Mouse (Mus musculus) stomach, embryonic 15.5 days (tissue): ENCODE data around the gene Lim2. TPM values are rescaled to one million over a fixed set of nuclear protein-coding genes. Genes with fewer than 3 reads are reported as not detected.

Experiments used
- ATAC-seq: fragments of 200-750 bp; cut with Nextera tagmentation; 2 replicates; pipeline ENCODE4 v1.8.0; 2017; ENCODE audit warnings: low read depth, moderate number of reproducible peaks, moderate TSS enrichment; ENCODE audit not compliant: insufficient read depth, low FRiP score
- H3K27ac ChIP-seq: fragments of 300-500 bp; sonication (generic); 2 replicates; pipeline ENCODE4 v1.5.1; 2015; ENCODE audit warnings: mild to moderate bottlenecking, inconsistent platforms
- H3K27me3 ChIP-seq: fragments of 300-500 bp; sonication (generic); replicated peaks from 2 replicates; pipeline ENCODE4 v1.6.1; 2015; ENCODE audit warnings: inconsistent platforms
- H3K36me3 ChIP-seq: fragments of 300-500 bp; sonication (generic); 2 replicates; pipeline ENCODE4 v1.6.1; 2015; ENCODE audit warnings: inconsistent platforms
- H3K4me1 ChIP-seq: fragments of 300-500 bp; sonication (generic); 2 replicates; pipeline ENCODE4 v1.6.1; 2015; ENCODE audit warnings: inconsistent platforms
- H3K4me2 ChIP-seq: fragments of 300-500 bp; sonication (generic); 2 replicates; pipeline ENCODE4 v1.6.1; 2015; ENCODE audit warnings: mild to moderate bottlenecking, inconsistent platforms
- H3K4me3 ChIP-seq: fragments of 300-500 bp; sonication (generic); replicated peaks from 2 replicates; pipeline ENCODE4 v1.5.1; 2015; ENCODE audit warnings: inconsistent platforms
- H3K9ac ChIP-seq: fragments of 300-500 bp; sonication (generic); 2 replicates; pipeline ENCODE4 v1.6.1; 2015; ENCODE audit warnings: inconsistent platforms
- H3K9me3 ChIP-seq: fragments of 300-500 bp; sonication (generic); 2 replicates; pipeline ENCODE4 v1.6.1; 2016; ENCODE audit warnings: inconsistent platforms
- WGBS: fragments of 180-500 bp; shearing (Covaris S2); methylation state at CpG from one replicate; pipeline ENCODE4 v1.1.7; 2015; 5-methylcytosine and 5-hydroxymethylcytosine counted together
- microRNA-seq: library from miRNA; unstranded; fragments of <30 nt; microRNA quantifications from one replicate; pipeline ENCODE4, GENCODE M21; 2016
- polyA plus RNA-seq: library from polyadenylated mRNA; unstranded; fragments of >200 nt; fragmentation: Nextera tagmentation; extraction: Ambion mirVana; gene quantifications from 2 replicates; pipeline ENCODE4 v1.2.1, GENCODE M21; 2015

Lim2 gene
- polyA plus RNA-seq, 1 experiment from 2014 or later = 0.15 TPM

DNA sequence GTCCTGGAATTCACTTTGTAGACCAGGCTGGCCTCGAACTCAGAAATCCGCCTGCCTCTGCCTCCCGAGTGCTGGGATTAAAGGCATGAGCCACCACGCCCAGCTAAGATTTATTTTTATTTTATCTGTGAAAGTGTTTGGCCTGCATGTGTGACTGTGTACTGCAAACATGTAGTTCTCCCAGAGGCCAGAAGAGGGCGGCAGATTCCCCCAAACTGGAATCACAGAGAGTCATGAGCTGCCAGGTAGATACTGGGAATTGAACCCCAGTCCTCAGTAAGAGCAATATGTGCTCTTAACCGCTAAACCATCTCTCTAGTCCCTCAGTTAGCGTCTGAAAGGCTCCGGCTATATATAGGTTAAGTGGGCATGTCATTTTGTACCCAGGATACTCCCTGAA is 42.9 kb downstream of the Lim2 start:
- Histone ChIP-seq H3K9me3 (no peaks in the 10 kb centered on the region), H3K9ac (no peak overlapping the region), H3K4me3 (no peak overlapping the region), H3K36me3 (no peaks in the 10 kb centered on the region), H3K27ac (no peak overlapping the region), H3K4me2 (no peak overlapping the region), H3K4me1 (0 out of 2 replicates have a peak, but pooled peaks cover 7% of the 10 kb centered on the region), H3K27me3 (peaks cover 4% of the 10 kb centered on the region; the same call in 1 of the 2 replicates)
- WGBS = 44% methylated on average over 8 of the region's 8 CpGs
- ATAC-seq = no peak

GRCm38 (mm10) chr7:43475706-43476105 is 48.2 kb downstream of the Lim2 start:
- no peak overlapping the region for H3K27ac ChIP-seq
- peaks cover 34% of the 10 kb centered on the region for H3K27me3 ChIP-seq
- no peak overlapping the region for H3K9ac ChIP-seq
- no peak overlapping the region for H3K4me3 ChIP-seq
- no peak overlapping the region for H3K4me2 ChIP-seq
- H3K9me3 ChIP-seq = no peaks in the 10 kb centered on the region
- no peak for ATAC-seq
- H3K4me1 ChIP-seq = no peaks in the 10 kb centered on the region
- WGBS = 16% methylated on average over 23 of the region's 23 CpGs
- H3K36me3 ChIP-seq = no peaks in the 10 kb centered on the region

DNA sequence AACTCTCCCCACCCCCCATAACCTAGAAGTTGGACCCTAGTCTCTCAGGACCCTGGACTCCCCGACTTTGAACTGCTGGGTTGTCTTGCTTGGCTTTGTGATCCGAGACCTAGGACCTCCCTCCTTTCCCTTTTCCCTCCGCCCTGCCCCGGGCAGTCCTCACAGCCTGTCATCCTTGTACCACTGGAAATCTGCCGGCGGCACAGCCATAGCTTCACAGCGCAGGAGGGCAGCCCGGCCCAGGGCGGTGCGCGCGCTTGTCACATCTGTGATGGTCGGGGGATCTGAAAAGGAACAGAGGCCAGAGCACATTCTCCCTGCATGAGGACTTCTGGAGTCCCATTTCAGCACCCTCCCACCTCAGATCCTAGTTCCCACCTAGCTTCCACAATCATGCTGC is 48.9 kb downstream of the Lim2 start:
- Histone ChIP-seq H3K9ac (no peak overlapping the region), H3K4me3 (no peak overlapping the region), H3K9me3 (no peaks in the 10 kb centered on the region), H3K36me3 (no peaks in the 10 kb centered on the region), H3K4me1 (no peaks in the 10 kb centered on the region), H3K27ac (no peak overlapping the region), H3K27me3 (peaks cover 34% of the 10 kb centered on the region), H3K4me2 (no peak overlapping the region)
- ATAC-seq = no peak
- 10% methylated on average over 13 of the region's 13 CpGs for WGBS

- WGBS = 60% methylated on average over 3 of the region's 3 CpGs
- ATAC-seq = no peak
- Histone ChIP-seq H3K36me3 (no peaks in the 10 kb centered on the region), H3K9ac (no peak overlapping the region), H3K4me3 (no peak overlapping the region), H3K4me2 (no peak overlapping the region), H3K27ac (no peak overlapping the region), H3K27me3 (peaks cover 21% of the 10 kb centered on the region), H3K9me3 (no peaks in the 10 kb centered on the region), H3K4me1 (0 out of 2 replicates have a peak, but pooled peaks cover 4% of the 10 kb centered on the region)
Measured at GRCm38 (mm10) chr7:43481191-43481590, 53.7 kb downstream of the Lim2 start.

- no peak; the same call in 1 of the 2 replicates for ATAC-seq
- no peak overlapping the region for H3K4me2 ChIP-seq
- no peak overlapping the region for H3K9ac ChIP-seq
- H3K36me3 ChIP-seq = no peaks in the 10 kb centered on the region
- 0 out of 2 replicates have a peak, but pooled peaks cover 4% of the 10 kb centered on the region for H3K4me1 ChIP-seq
- no peaks in the 10 kb centered on the region for H3K9me3 ChIP-seq
- 58% methylated on average over 8 of the region's 8 CpGs for WGBS
- no peak overlapping the region for H3K27ac ChIP-seq
- peaks cover 12% of the 10 kb centered on the region for H3K27me3 ChIP-seq
- H3K4me3 ChIP-seq = no peak overlapping the region
Measured at GRCm38 (mm10) chr7:43482090-43482716, 54.7 kb downstream of the Lim2 start.

DNA sequence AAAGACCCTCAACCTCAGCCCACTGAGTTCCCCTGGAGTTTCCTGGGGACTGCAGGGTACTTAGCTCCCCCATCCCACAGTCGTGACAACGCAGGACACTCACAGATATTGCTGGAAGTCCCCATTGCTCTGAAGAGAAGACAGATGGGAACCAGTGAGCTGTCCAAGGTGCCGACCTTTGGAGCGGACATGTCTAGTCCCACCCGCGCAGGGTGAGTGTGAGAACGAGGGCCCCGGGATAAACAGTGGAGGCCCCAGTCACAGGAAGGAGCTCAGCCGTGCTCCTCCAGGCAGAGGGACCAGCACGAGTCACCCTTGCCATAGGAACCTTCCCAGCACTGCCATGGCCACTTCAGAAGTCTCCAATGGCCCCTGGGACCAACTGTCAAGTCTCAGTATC is 55.8 kb downstream of the Lim2 start:
- H3K27me3 ChIP-seq = peaks cover 1% of the 10 kb centered on the region; the same call in 1 of the 2 replicates
- no peak overlapping the region for H3K27ac ChIP-seq
- H3K9me3 ChIP-seq = no peaks in the 10 kb centered on the region
- H3K9ac ChIP-seq = no peak overlapping the region
- no peak for ATAC-seq
- WGBS = 6% methylated on average over 10 of the region's 10 CpGs
- 0 out of 2 replicates have a peak, but pooled peaks cover 4% of the 10 kb centered on the region for H3K4me1 ChIP-seq
- H3K36me3 ChIP-seq = no peaks in the 10 kb centered on the region
- H3K4me2 ChIP-seq = no peak overlapping the region
- no peak overlapping the region for H3K4me3 ChIP-seq

Small RNAs within 50 kb of the gene (microRNA-seq; reads per million reads assigned to microRNA genes)
- 0.77 reads per million for gene Mir7051

Other genes starting within 250 kb of the Lim2 start
- gene Zfp715, start 114.4 kb upstream of the Lim2 start, polyA plus RNA-seq = 10.4 and 10.7 TPM in 2 replicates
- 0.37 and 0.45 TPM in 2 replicates for gene Siglecf, start 76.3 kb upstream of the Lim2 start, polyA plus RNA-seq
- gene Siglecg, start 19.5 kb upstream of the Lim2 start, polyA plus RNA-seq = 0.28 and 0.30 TPM in 2 replicates
- gene Nkg7, start 9.4 kb downstream of the Lim2 start, polyA plus RNA-seq = 3.7 and 4.4 TPM in 2 replicates
- gene Cldnd2, start 13.1 kb downstream of the Lim2 start, polyA plus RNA-seq = 0.21 TPM in 1 of 2 replicates, not detected in the other
- gene Etfb, start 16.4 kb downstream of the Lim2 start, polyA plus RNA-seq = 353 and 355 TPM in 2 replicates
- 0.96 and 1.1 TPM in 2 replicates for gene Gm45233, start 16.5 kb downstream of the Lim2 start, polyA plus RNA-seq
- 6.0 and 7.7 TPM in 2 replicates for gene Vsig10l, start 35.5 kb downstream of the Lim2 start, polyA plus RNA-seq
- 0.49 and 0.55 TPM in 2 replicates for gene Iglon5, start 62.4 kb downstream of the Lim2 start, polyA plus RNA-seq
- gene 4931406B18Rik, start 78.3 kb downstream of the Lim2 start, polyA plus RNA-seq = not detected in 2 replicates
- 2.1 and 2.3 TPM in 2 replicates for gene Cd33, start 116.8 kb downstream of the Lim2 start, polyA plus RNA-seq
- gene Zfp658, start 134.6 kb downstream of the Lim2 start, polyA plus RNA-seq = 2.9 and 3.6 TPM in 2 replicates
- gene Zfp719, start 151.9 kb downstream of the Lim2 start, polyA plus RNA-seq = 10.3 and 11.3 TPM in 2 replicates
- not detected in 2 replicates for gene Zfp819, start 179.5 kb downstream of the Lim2 start, polyA plus RNA-seq
- 1.1 and 2.2 TPM in 2 replicates for gene Ceacam18, start 207.0 kb downstream of the Lim2 start, polyA plus RNA-seq
- 1.7 and 2.0 TPM in 2 replicates for gene Siglece, start 232.5 kb downstream of the Lim2 start, polyA plus RNA-seq
- gene Ctu1, start 244.3 kb downstream of the Lim2 start, polyA plus RNA-seq = 14.3 and 14.7 TPM in 2 replicates